25 mouse cellular contexts compared by ENCODE assay signal in the genomic region with DNA sequence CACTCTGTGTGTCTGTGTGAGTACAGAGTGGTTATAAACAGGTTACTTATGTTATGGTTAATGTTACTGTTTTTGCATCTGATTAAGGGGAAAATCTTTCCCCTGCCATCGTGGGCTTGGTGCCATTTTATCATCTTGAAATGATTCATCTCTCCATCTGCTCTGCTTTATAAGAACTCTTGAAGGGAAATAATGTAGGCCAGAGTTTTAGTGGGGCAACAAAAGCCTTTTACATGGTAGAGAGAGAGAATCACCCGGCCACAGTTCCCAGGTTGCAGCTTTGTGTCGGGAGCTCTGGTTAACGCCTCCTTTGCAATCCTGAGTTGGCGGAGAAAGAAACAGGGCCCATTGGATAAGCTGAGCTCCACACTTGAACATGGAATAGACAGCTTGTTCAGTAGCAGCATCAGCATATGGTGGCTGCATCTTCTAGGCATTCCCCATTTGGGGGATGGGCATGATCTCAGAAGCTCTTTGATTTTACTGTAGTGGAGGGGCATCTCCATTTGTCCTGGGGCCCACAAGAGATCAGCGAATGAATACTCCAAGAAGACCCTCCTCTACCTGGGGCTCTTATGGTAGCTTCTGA.
DNase-seq lines count a peak whose midpoint lies in the region; ATAC-seq lines count a peak whose summit lies in the region.
"Had no signal": no experiment of that assay in that cellular context is flagged by ENCODE, and none has a peak within 500 bp of the region (broad histone marks: within the 10 kb centered on the region; RNA-seq: fewer than 3 reads in every experiment).

No protein-coding gene starts in this region.

- H3K4me3 ChIP-seq in embryonic facial prominence, embryonic 14.5 days (ENCODE audit: low read depth, low read length) = no peak overlapping the region
- no peak overlapping the region for H3K4me3 ChIP-seq in embryonic facial prominence, embryonic 10.5 days
- H3K4me3 ChIP-seq: embryonic facial prominence, embryonic 13.5 days; heart, embryonic 12.5 days; hindbrain, embryonic 10.5 days; kidney, embryonic 15.5 days; limb, embryonic 15.5 days; midbrain, embryonic 12.5 days; neural tube, embryonic 15.5 days had no signal

- no peaks in the 10 kb centered on the region for H3K9me3 ChIP-seq in embryonic facial prominence, embryonic 14.5 days (ENCODE audit: control insufficient read depth, low read length)
- no peaks in the 10 kb centered on the region for H3K9me3 ChIP-seq in embryonic facial prominence, embryonic 10.5 days
- H3K9me3 ChIP-seq: embryonic facial prominence, embryonic 13.5 days; heart, embryonic 12.5 days; hindbrain, embryonic 10.5 days; kidney, embryonic 15.5 days; limb, embryonic 15.5 days; midbrain, embryonic 12.5 days; neural tube, embryonic 15.5 days had no signal

- no peaks in the 10 kb centered on the region for H3K36me3 ChIP-seq in embryonic facial prominence, embryonic 14.5 days (ENCODE audit: control insufficient read depth, insufficient read depth, low read length)
- H3K36me3 ChIP-seq in embryonic facial prominence, embryonic 10.5 days (replicated peaks) = no peaks in the 10 kb centered on the region
- H3K36me3 ChIP-seq: embryonic facial prominence, embryonic 13.5 days; heart, embryonic 12.5 days; hindbrain, embryonic 10.5 days; kidney, embryonic 15.5 days; limb, embryonic 15.5 days; midbrain, embryonic 12.5 days; neural tube, embryonic 15.5 days had no signal

- no peak overlapping the region; the same call in 1 of the 2 replicates for H3K27ac ChIP-seq in embryonic facial prominence, embryonic 14.5 days (replicated peaks; ENCODE audit: low read depth, low read length)
- no peak overlapping the region for H3K27ac ChIP-seq in embryonic facial prominence, embryonic 10.5 days (replicated peaks)
- H3K27ac ChIP-seq: embryonic facial prominence, embryonic 13.5 days; hindbrain, embryonic 10.5 days; kidney, embryonic 15.5 days; limb, embryonic 15.5 days; liver, embryonic 14.5 days; midbrain, embryonic 12.5 days; neural tube, embryonic 15.5 days had no signal

- peaks cover 8% of the 10 kb centered on the region; the same call in 1 of the 2 replicates for H3K4me1 ChIP-seq in embryonic facial prominence, embryonic 14.5 days (ENCODE audit: control insufficient read depth, insufficient read depth, low read length)
- H3K4me1 ChIP-seq in embryonic facial prominence, embryonic 10.5 days = peaks cover 10% of the 10 kb centered on the region; the same call in 1 of the 2 replicates
- H3K4me1 ChIP-seq: midbrain, embryonic 12.5 days had no signal

- no peak overlapping the region for H3K4me2 ChIP-seq in embryonic facial prominence, embryonic 14.5 days (ENCODE audit: low read depth, low read length)
- H3K4me2 ChIP-seq: embryonic facial prominence, embryonic 13.5 days; heart, embryonic 12.5 days; kidney, embryonic 15.5 days; limb, embryonic 15.5 days; lung, embryonic 14.5 days; midbrain, embryonic 12.5 days; neural tube, embryonic 15.5 days had no signal

- no peak for ATAC-seq in embryonic facial prominence, embryonic 14.5 days (ENCODE audit: low read depth)
- ATAC-seq: CD4-positive, CD25-positive, alpha-beta regulatory T cell, adult 4 months; intestine, postnatal 0 days had no signal

- H3K9ac ChIP-seq in embryonic facial prominence, embryonic 14.5 days (ENCODE audit: low read depth, low read length) = no peak overlapping the region
- H3K9ac ChIP-seq: embryonic facial prominence, embryonic 13.5 days; heart, embryonic 12.5 days; kidney, embryonic 15.5 days; limb, embryonic 15.5 days; liver, embryonic 14.5 days; lung, embryonic 14.5 days; midbrain, embryonic 12.5 days; neural tube, embryonic 15.5 days had no signal

- DNase-seq in embryonic facial prominence, embryonic 14.5 days (ENCODE audit: low spot score) = peak; percentile 51
- no peak for DNase-seq in embryonic facial prominence, embryonic 10.5 days (ENCODE audit: low spot score)
- DNase-seq in layer of hippocampus, adult 11-12 months (ENCODE audit: low spot score) = peak; percentile 9
- DNase-seq in layer of hippocampus, postnatal 10 days (ENCODE audit: low spot score in 2 of 2) = no peak
- peak; percentile 43 for DNase-seq in right cerebral cortex, adult 18-20 months
- DNase-seq in right cerebral cortex, postnatal 4 days = no peak
- DNase-seq in telencephalon, adult 2 months (ENCODE audit: low read depth, low spot score) = peak; percentile 57
- DNase-seq in kidney, postnatal 4 days = no peak
- DNase-seq: adrenal gland, postnatal 25 days; cerebellum, adult 11 months; gastrocnemius, postnatal 14 days; heart, adult 11 months; heart, postnatal 10 days; lung, embryonic 14.5 days; thymus, postnatal 25 days had no signal

- no peaks in the 10 kb centered on the region for H3K27me3 ChIP-seq in embryonic facial prominence, embryonic 14.5 days (replicated peaks; ENCODE audit: control insufficient read depth, insufficient read depth, low read length)
- no peaks in the 10 kb centered on the region for H3K27me3 ChIP-seq in embryonic facial prominence, embryonic 10.5 days (replicated peaks; ENCODE audit: low read depth, poor library complexity, severe bottlenecking)
- H3K27me3 ChIP-seq: embryonic facial prominence, embryonic 13.5 days; heart, embryonic 12.5 days; kidney, embryonic 15.5 days; limb, embryonic 15.5 days; midbrain, embryonic 12.5 days; neural tube, embryonic 15.5 days had no signal

- WGBS in embryonic facial prominence, embryonic 14.5 days = 57% methylated on average over 6 of the region's 6 CpGs
- WGBS in embryonic facial prominence, embryonic 10.5 days = 81% methylated on average over 6 of the region's 6 CpGs

Comparison
In these comparisons a context has a peak if more than half of its experiments do, and no peak if none do; other contexts are left out.
1. DNase-seq: peak in embryonic facial prominence, embryonic 14.5 days (single experiment), layer of hippocampus, adult 11-12 months (single experiment), right cerebral cortex, adult 18-20 months (single experiment) and telencephalon, adult 2 months (single experiment); none in embryonic facial prominence, embryonic 10.5 days (single experiment), layer of hippocampus, postnatal 10 days (0 of 2), right cerebral cortex, postnatal 4 days (single experiment) and kidney, postnatal 4 days (0 of 2).